Mouse (Mus musculus) frontal cortex, postnatal 25 days (tissue): ENCODE measurements at regions not wholly inside any gene's neighbourhood (a gene's known extent, or its start where the extent isn't known, plus 50 kb on each side); places are given as distances from the start of the nearest gene placed in this dataset.

Experiments
- DNase-seq, 2 experiments: peaks; one replicate each; pipeline ENCODE4 v3.0.0; 2022; ENCODE audit warnings: low spot score in 2 of 2

DNA sequence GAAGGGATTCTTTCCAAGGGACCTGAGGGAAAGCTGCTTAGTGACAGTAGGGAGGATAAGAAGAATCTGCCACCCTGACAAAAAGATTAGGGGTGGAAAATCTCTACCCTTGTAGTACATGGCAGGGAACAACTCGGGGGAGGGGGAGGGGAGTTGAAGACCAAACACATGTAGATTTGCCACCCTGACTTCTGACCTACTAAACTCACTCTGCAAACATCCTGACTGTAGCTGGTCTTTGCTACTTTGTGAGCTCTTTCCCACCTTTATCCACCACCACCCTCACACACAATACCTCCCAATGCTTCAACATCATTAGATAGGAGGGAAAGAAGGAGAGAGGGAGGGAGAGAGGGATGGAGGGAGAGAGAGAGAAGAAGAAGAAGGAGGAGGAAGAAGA lies 140.4 kb upstream of the BC052040 start:
- no peak for DNase-seq

DNA sequence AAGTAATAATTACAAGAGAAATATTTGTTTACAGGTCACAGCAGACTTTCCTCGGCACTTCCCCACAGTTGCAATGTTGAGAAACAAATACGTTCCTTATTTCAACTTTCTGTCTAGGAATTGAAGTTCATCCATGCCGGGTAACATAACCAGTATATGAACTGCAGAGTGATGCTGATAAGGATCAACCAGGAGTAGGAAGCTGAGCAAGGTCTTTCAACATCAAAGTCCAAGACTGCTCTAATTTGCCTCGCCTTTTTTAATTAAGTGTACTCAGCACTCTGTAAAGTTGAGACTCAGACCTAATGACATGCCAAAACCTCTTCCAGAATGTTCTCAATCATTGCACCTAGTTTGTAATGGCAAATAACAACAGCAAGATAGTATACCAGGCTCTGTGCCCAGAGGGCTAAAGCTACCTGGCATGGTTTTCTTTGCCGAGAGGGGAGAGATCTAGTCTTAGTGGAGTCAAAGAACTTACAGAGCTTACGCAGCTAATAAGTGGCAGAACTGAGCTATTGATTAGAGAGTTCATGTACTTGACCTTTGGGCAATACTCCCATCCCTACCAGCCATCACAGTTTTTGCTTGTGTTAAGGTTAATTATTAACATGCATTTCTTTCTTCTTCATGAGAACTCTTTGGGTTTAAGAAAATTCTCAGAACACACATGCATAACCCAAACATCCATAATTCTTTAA lies 131.6 kb upstream of the BC052040 start:
- no peak for DNase-seq

DNA sequence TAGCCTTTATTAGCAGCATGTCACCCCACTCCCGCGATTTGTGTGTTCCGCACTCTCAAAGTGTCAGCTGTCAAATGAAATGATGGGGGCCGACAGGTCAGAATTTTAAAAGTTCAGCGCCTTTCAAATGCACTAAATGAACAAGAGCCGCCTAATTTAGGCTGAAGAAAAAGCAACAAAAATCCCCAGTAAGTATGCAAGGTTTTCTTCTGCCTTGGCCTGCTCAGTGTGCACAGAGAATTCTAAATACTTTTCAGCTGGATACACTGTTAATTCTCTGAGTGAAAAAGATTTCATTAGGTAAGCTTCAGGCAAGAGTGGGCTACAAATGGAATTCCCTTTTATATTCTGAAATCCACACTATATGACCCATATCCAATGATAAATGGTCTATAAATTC lies 125.9 kb upstream of the BC052040 start:
- no peak for DNase-seq

DNA sequence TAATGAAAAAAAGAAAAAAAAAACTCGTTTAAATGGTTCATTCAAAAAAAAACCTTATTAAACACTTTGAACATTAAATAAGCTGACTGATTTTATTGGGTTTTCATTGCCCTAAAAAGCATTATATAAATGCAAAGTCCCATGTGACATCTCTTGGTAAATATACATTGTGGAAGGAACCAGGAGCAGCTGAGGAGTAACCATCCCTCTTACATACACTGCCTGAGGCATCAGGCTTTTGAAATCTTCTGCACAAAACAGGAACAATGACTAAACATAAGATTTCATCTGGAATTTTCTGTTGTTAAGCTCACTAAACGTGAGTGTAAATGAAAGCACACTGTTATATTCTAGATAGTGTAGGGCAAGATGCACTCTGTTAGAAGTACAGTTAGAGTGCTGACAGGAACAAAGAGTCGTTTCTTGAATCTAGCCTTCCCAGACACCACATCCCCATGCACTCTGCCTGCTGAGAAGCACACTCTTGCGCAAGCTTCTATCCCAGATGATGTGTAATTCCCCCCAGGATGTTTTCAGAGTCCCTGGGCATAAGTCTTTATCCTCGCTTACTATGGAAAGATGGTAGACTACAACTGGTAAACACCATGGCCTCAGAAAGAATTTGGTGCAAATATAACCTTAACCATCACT lies 125.0 kb upstream of the BC052040 start:
- DNase-seq = no peak

DNA sequence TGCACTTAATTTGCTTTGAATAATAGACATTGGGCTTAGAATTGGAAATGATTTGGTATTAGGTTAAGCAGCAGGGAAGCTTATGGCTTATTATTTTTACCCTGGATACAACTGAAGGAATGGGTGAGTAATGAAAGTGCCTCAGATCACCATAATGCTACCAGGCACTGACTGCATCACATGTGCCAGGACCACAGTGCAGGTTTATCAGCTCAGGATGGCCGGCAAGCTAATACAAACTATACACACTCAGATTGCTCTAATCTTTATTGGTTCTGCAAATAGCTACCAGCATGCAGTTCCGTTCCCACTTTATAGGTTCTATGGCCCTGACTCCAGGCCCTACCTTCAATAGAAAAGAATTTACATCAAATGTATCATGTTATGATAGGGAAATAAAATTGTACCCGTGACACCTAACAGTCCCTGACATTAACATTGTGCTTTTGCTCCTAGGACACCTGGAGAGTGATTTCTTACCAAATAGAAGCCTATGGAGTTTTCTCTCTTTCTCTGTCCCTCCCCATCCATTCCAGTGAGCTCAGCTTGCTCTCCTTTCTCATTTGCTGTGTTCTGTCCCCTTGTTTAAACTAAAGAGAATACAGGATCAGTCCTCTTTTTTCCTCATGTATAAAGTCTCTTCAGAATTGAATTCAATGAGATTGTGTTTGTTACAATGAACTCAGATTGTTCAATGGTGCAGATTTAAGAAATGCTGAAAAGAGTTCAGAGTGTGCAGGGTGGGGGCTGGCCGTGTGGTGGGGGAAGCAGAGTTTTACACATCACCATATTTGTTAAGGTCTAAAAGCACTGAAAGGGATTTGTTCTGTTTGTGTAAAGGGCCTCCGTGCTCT lies 121.3 kb upstream of the BC052040 start:
- DNase-seq = no peak

DNA sequence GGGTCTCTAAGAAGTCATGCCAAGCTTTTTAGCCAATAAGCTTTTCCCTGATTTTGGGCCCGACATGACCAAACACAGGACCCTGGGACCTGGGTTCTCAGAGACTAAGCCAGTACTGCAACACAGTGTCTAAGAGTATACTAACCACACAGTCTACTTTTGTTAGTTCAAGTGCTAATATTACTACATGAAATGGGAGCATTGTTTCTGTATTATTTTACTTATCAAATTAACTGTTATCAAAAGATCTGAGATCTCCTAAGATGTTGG lies 120.7 kb upstream of the BC052040 start:
- DNase-seq = no peak

DNA sequence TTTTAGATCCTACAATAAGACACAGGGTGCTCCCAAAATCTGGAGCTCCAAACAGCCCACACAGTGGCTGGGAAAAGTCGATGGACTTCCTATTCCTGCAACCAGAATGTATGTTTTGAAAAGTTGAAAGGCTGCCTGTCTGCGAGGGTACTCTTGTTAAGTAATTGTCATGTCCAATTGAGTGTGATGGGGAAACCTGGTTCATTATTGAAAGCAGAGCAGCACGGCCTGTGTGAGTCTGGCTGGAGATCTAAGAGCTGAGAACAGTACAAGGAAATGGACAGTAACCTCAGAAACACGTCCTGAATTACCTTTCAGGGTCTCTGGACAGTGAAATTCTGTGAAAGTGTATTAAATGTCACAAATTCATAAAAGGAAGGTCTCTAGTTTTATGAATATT lies 115.3 kb upstream of the BC052040 start:
- DNase-seq = no peak

DNA sequence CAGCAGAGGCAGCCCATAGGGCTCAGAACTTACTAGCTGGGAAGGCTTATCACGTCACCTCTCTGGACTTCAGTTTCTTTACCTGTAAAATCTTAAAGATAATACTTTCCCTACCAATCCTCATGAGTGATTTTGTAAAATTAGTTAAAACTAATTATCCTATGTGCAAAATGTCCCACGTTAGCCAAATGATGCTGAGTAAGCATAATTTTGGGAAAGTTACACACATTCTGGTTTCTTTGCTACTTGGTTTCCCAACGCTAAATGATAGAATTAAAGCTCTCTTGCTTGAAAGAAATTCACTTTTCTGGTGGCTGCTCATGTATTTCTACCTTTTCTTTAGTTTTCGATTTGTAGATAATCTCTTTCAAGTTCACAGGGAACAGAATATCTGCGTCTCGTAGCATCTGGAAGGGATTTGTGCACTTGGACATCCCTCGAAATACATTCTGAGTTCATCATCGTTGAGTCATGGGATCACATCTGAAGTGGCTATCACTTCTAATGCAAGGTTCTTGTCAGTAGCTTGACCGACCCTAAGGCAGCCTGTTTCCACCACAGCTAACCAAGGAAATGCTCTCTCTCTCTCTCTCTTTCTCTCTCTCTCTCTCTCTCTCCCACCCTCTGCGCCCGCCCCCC lies 114.3 kb upstream of the BC052040 start:
- no peak for DNase-seq

DNA sequence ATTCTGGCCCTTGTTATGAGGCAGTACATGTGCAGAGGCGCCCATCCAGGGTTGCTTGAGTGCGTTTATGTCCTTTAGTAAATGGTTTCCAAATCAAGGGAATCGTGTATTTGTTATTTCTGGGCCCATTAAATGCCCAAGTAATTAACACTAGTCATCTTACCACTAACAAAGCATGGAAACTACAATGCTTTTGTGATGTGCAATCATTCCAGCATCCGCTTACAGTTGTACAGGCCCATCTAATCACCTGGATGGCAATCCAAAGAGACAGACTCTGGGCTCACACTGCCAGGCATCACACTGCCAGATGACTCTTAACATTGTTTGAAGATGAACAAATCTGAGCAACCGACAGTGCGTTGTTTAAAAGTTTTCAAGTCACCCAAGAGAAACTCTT lies 113.6 kb upstream of the BC052040 start:
- DNase-seq = no peak

DNA sequence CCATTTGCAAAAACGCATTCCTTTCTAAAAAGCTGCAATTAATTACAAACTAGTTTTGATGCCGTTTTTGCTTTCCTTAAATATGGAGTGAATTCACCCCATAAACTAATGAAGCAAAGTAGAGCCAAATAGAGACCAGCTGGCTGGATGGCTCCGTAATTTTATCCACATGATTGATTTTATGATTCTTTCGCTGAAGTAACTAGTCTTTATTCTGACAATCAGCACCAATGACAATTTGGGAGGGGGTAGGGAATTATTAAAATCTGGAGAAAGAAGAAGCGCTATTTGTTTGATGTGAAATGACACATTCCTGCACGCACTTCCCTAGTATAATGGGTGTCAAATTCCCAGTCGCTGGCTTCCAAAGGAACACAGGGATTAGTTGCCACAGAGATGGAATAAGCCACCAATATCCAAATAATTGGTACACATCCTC lies 113.0 kb upstream of the BC052040 start:
- DNase-seq = no peak

DNA sequence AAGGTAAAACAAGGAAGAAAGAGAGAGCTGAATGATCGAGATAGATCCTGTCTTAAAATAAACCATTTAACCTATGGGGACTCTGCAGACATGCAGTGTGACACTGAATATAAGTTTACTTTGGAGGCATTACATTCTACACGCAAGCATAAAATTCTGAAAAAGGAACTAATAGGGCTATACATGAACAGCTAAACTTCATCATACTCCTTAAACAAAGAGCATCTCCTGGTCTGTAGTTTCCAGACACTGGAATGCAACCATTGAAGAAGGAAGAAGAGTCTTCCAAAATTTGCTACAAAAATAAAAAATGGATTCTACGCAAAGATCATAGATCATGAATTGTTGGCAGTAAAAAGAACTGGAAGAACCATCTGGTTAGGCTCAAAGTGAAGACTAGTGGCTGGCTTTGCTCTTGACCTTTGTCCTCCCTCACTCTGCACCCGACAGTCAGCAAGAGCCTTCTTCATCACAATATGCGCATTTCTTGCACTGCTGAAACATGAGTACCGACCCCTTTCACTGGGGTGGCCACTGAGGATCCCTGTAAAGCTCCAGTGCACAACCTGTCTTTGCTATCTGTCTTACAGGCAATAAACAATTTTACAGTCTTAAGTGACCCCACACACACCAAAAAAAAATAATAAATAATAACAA lies 112.2 kb upstream of the BC052040 start:
- no peak for DNase-seq

DNA sequence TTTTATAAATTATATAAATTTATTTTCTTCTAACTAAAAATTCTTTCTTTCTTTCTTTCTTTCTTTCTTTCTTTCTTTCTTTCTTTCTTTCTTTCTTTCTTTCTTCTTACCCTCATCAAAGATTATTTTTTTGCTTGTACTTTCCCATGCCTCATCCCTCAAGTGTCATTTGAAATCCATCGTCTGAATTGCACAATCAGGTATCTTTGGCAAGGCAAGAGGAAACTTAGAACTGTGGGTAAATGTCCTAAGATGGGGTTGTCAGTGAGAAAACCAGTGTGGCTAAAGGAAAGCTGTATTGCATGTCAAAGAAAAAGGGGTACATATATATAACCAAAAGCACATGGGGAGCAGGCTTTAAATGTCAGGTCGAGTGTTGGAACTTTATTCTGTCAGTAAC lies 109.1 kb upstream of the BC052040 start:
- DNase-seq = no peak

DNA sequence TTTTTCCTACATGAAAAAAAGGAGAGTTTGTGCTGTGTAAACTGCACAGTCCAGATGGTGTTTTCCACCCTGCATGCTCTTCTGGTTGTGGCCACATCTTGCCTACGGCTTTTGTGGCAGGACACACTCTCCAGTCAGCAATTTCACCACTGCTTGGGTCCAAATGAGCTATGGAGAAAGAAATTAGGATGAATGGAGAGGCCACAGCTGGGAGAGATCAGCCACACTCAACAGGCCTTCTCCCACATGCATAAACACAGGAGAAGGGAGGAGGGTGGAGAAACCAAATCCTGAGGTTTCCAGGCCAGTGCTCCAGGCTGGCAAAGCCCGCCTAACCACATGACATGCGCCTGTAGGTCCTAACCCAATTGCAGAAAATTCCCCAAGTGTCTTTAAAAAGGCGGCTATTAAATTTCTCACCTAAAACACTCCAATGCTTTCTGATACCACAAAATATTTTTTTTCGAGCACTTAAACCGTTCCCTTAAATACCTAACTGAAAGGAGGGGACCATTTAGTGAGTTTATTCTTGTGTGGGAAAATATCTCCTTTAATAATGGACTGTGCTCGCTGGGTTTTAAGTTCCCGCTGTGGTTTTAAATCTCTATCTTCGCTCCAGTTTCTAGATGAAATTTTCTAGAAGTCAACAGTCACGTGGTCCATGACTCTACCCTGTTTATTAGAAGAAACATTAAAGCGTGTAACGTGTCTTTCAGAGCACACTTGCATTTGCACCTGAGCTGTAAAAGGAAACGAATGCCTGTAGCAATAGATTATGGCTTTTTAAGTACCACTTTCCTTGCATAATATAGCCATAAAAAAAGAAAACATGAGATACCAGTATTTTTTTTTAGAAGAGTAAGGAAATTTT lies 97.9 kb upstream of the BC052040 start:
- no peak for DNase-seq

DNA sequence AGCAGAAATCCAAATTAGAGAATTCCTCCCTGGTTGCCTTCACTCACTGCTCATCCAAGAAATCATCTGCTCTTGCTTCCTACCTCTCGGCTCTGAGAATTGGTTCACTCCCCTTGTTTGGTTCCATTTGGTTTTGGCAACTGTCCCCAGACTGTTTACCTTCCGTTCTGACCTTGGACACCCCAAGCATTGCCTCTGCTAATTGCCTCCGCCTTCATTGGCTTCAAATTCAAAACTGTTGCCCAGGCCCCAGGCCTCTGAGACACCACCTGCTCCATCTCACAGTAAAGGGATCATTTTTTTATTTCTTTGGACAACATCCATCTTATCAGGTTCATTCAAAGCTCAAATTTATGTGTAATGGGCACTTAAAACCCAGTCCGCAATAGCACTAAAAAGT lies 93.1 kb upstream of the BC052040 start:
- no peak for DNase-seq

DNA sequence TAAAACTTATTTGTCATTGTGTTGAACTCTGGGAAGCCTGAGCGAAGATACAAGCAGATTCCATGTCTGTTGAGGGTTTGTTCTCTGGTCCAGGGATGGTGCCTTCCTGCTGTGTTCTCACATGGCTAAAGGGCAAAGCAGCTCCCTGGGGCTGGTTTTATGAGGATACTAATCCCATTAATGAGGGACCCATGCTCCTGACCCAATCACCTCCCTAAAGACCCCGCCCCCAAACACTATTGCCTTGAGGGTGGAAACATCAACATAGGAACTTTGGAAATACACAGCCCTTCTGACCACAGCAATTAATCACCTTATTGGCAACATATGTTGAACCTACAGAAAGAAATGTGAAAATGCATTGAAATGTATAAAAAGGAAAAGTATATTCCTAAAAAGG lies 88.5 kb upstream of the BC052040 start:
- no peak for DNase-seq

DNA sequence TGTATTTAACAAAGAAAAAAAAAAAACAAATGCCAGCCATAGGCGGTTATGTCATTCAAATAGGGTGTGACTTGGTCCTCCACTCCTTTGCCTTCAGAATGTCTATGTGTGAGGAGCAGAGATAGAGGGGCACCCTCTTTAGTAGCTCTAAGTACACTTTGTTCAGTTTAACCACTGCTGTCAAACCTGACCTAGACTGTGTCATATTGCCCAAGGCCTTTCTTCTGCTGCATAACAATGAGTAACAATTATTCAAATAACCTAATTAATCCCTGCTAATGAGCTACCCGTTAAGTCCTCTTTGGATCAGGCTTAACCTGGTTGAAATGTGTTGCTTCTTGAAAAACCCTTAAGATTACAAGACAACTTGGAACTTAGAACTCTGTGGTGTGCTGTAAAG lies 81.6 kb upstream of the BC052040 start:
- DNase-seq = no peak

DNA sequence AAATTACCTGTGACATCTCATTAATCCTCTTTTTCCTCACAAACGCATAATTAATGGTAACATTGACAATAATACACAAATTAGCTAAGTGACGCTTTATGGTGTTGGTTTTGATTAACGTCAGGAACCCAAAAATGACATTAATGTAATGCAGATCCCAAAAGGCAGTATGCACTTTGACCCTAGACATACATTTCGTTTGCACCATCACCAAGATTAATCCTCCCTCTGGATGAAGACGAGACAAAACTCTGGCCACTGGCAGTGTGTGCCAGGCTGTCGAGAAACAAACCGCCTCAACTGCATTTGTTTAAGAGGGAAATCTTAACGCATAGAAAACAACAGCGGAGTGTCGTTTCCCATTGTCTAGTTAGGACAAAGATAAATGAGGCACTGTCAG lies 72.0 kb upstream of the BC052040 start:
- DNase-seq = no peak

DNA sequence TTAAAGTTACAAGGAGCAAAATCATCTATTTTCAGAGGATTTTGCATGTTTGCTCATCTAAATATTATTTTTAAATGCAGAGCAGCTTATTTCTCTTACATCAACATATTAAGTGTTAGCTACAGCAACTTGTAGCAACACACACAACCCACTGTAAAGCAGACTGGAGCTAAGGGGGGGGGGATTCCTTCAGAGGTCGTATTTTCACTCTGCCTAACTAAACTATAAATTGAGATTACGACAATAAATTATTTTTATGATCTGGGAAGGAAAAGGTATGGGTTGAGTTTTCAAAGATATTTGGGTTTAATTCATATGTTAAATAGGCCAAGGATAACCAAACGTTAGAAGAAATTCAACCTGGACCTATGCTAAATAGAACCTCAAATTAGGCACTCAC lies 70.4 kb upstream of the BC052040 start:
- no peak for DNase-seq

DNA sequence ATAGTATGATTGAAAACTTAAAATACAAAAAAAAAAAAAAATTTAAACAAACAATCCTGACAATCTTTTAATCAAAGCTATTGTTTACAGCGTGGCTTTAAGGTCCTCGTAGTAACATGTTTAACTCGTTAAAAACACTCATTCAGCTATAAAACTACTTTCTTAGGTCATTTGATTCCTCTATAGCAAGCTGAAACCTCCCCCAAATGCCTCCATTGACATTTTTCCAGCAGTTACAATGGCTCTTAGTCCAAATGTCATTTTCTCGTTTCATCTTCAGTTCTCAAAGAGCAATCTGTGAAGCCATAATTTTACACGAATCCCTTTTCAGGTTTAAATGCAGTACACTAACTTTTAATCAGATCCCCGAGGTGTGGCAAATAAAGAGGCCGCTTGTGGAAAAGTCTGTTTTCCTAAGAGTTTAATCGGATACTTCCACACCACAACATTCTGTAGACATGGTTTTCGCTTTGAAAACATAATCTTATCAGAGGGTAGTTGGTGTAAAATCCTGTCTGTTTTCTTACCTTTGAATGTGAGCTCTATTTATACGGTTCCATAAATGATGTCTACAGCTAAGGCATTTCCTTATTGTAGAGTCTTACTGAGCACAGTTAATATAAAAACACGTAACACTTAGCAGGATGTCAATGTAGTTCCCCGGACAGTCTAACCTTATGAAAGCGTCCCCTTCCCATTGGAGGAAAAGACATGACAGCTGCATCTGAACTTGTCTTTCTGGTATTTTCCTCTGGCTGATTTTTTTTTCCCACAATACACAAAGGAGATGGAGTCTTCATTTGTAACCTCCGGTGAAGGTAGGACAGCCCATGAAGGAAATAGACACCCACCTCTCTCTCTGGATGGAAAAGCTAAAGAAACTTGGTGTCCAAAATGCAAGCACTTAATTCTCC lies 69.6 kb upstream of the BC052040 start:
- DNase-seq = no peak

DNA sequence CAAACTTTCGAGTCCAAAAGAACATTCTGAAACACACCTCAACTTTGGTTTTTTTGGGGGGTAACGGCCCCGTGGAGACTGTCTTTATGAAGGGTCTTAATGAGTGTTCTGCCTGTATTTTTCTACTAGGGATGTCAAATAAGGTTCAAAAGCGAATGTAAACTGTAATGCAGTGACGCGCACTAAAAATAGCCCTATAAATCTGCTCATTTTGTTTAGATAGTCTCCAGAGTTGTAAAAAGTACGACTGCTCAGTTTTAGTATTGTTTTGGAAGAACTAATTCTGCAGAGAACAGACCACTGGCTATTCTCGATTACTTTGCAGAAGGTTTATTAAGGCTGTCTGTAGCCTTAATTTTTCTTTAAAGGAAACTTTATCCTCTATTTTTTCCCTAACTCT lies 68.6 kb upstream of the BC052040 start:
- DNase-seq = no peak
